Mouse (Mus musculus) midbrain, postnatal 0 days (tissue): ENCODE measurements at regions not wholly inside any gene's neighbourhood (a gene's known extent, or its start where the extent isn't known, plus 50 kb on each side); places are given as distances from the start of the nearest gene placed in this dataset.

Experiments used
- ATAC-seq: fragments of 200-750 bp; cut with Nextera tagmentation; 2 replicates; pipeline ENCODE4 v1.8.0; 2017; ENCODE audit warnings: moderate number of reproducible peaks, mild to moderate bottlenecking, moderate TSS enrichment, moderate library complexity; ENCODE audit not compliant: low FRiP score
- DNase-seq: peaks from one replicate; pipeline ENCODE4 v3.0.0-alpha.2; 2015; ENCODE audit warnings: low spot score
- H3K27ac ChIP-seq: fragments of 300-500 bp; sonication (generic); 2 replicates; pipeline ENCODE4 v1.5.1; 2014; ENCODE audit warnings: low read depth, mild to moderate bottlenecking, low read length, mixed read lengths
- H3K27me3 ChIP-seq: fragments of 300-500 bp; sonication (generic); 2 replicates; pipeline ENCODE4 v1.6.1; 2014; ENCODE audit warnings: low read length, control low read depth, mixed read lengths; ENCODE audit not compliant: insufficient read depth
- H3K36me3 ChIP-seq: fragments of 300-500 bp; sonication (generic); 2 replicates; pipeline ENCODE4 v1.6.1; 2014; ENCODE audit warnings: low read length, control low read depth, mixed read lengths; ENCODE audit not compliant: insufficient read depth
- H3K4me1 ChIP-seq: fragments of 300-500 bp; sonication (generic); 2 replicates; pipeline ENCODE4 v1.6.1; 2014; ENCODE audit warnings: mild to moderate bottlenecking, control low read depth, antibody characterized with exemption, low read length, mixed read lengths; ENCODE audit not compliant: insufficient read depth
- H3K4me2 ChIP-seq: fragments of 300-500 bp; sonication (generic); 2 replicates; pipeline ENCODE4 v1.6.1; 2014; ENCODE audit warnings: low read depth, mild to moderate bottlenecking, low read length, mixed read lengths; ENCODE audit not compliant: poor library complexity, severe bottlenecking
- H3K4me3 ChIP-seq: fragments of 300-500 bp; sonication (generic); 2 replicates; pipeline ENCODE4 v1.5.1; 2014; ENCODE audit warnings: low read depth, mild to moderate bottlenecking, low read length, moderate library complexity
- H3K9ac ChIP-seq: fragments of 300-500 bp; sonication (generic); replicated peaks from 2 replicates; pipeline ENCODE4 v1.6.1; 2014; ENCODE audit warnings: mild to moderate bottlenecking, low read length, moderate library complexity, mixed read lengths; ENCODE audit not compliant: poor library complexity, severe bottlenecking
- H3K9me3 ChIP-seq: fragments of 300-500 bp; sonication (generic); 2 replicates; pipeline ENCODE4 v1.6.1; 2016; ENCODE audit warnings: low read length, control low read depth
- CTCF ChIP-seq: IDR thresholded peaks from 2 replicates; pipeline ENCODE4 v1.5.1; 2016; ENCODE audit warnings: antibody characterized with exemption, mild to moderate bottlenecking
- WGBS: fragments of 180-500 bp; shearing (Covaris S2); extraction: QIAGEN DNeasy Blood & Tissue Kit; methylation state at CpG from one replicate; pipeline ENCODE4 v1.1.7; 2014; 5-methylcytosine and 5-hydroxymethylcytosine counted together

GRCm38 (mm10) chr13:46088237-46088636 is 123.4 kb upstream of the Atxn1 start:
- 82% methylated on average over 3 of the region's 3 CpGs for WGBS
- peak; percentile 41 for TF ChIP-seq CTCF
- no peak overlapping the region for H3K4me3 ChIP-seq
- ATAC-seq (no peak), DNase-seq (no peak)
- no peaks in the 10 kb centered on the region for H3K27me3 ChIP-seq
- no peak overlapping the region for H3K9ac ChIP-seq
- H3K9me3 ChIP-seq = no peaks in the 10 kb centered on the region
- no peaks in the 10 kb centered on the region for H3K36me3 ChIP-seq
- no peak overlapping the region for H3K27ac ChIP-seq
- H3K4me2 ChIP-seq = no peak overlapping the region
- no peaks in the 10 kb centered on the region for H3K4me1 ChIP-seq

- no peaks in the 10 kb centered on the region for H3K27me3 ChIP-seq
- H3K4me2 ChIP-seq = no peak overlapping the region
- H3K4me1 ChIP-seq = no peaks in the 10 kb centered on the region
- no peak for DNase-seq
- no peaks in the 10 kb centered on the region for H3K36me3 ChIP-seq
- WGBS = 78% methylated on average over 4 of the region's 4 CpGs
- no peak overlapping the region for H3K27ac ChIP-seq
- no peak for TF ChIP-seq CTCF
- ATAC-seq = no peak
- H3K9ac ChIP-seq = no peak overlapping the region
- H3K9me3 ChIP-seq = no peaks in the 10 kb centered on the region
- no peak overlapping the region for H3K4me3 ChIP-seq
Observed at GRCm38 (mm10) chr13:46087663-46088062, 122.9 kb upstream of the Atxn1 start.

GRCm38 (mm10) chr13:46076879-46077278 is 112.1 kb upstream of the Atxn1 start:
- no peak overlapping the region for H3K27ac ChIP-seq
- no peak overlapping the region for H3K4me3 ChIP-seq
- ATAC-seq (no peak), DNase-seq (no peak)
- no peaks in the 10 kb centered on the region for H3K36me3 ChIP-seq
- no peaks in the 10 kb centered on the region for H3K27me3 ChIP-seq
- H3K9me3 ChIP-seq = no peaks in the 10 kb centered on the region
- no peaks in the 10 kb centered on the region for H3K4me1 ChIP-seq
- no peak overlapping the region for H3K4me2 ChIP-seq
- WGBS = 67% methylated on average over 6 of the region's 6 CpGs
- no peak overlapping the region for H3K9ac ChIP-seq
- TF ChIP-seq CTCF = peak; percentile 62

GRCm38 (mm10) chr13:46071670-46072069 is 106.9 kb upstream of the Atxn1 start:
- no peaks in the 10 kb centered on the region for H3K27me3 ChIP-seq
- no peak overlapping the region for H3K9ac ChIP-seq
- DNase-seq (no peak), ATAC-seq (no peak)
- H3K4me2 ChIP-seq = no peak overlapping the region
- no peak for TF ChIP-seq CTCF
- 87% methylated on average over 4 of the region's 4 CpGs for WGBS
- H3K36me3 ChIP-seq = no peaks in the 10 kb centered on the region
- H3K27ac ChIP-seq = no peak overlapping the region
- H3K9me3 ChIP-seq = no peaks in the 10 kb centered on the region
- no peaks in the 10 kb centered on the region for H3K4me1 ChIP-seq
- H3K4me3 ChIP-seq = no peak overlapping the region

GRCm38 (mm10) chr13:46069571-46069970 is 104.8 kb upstream of the Atxn1 start:
- ATAC-seq = no peak
- no peaks in the 10 kb centered on the region for H3K4me1 ChIP-seq
- no peak for DNase-seq
- H3K4me2 ChIP-seq = no peak overlapping the region
- 72% methylated on average over 3 of the region's 3 CpGs for WGBS
- H3K36me3 ChIP-seq = no peaks in the 10 kb centered on the region
- TF ChIP-seq CTCF = no peak
- no peak overlapping the region for H3K4me3 ChIP-seq
- no peaks in the 10 kb centered on the region for H3K9me3 ChIP-seq
- H3K27me3 ChIP-seq = no peaks in the 10 kb centered on the region
- H3K9ac ChIP-seq = no peak overlapping the region
- no peak overlapping the region for H3K27ac ChIP-seq

- no peak for TF ChIP-seq CTCF
- no peaks in the 10 kb centered on the region for H3K4me1 ChIP-seq
- H3K9me3 ChIP-seq = no peaks in the 10 kb centered on the region
- WGBS = 95% methylated on average over 7 of the region's 7 CpGs
- no peaks in the 10 kb centered on the region for H3K36me3 ChIP-seq
- H3K4me3 ChIP-seq = no peak overlapping the region
- H3K27ac ChIP-seq = no peak overlapping the region
- DNase-seq (no peak), ATAC-seq (no peak)
- H3K9ac ChIP-seq = no peak overlapping the region
- no peaks in the 10 kb centered on the region for H3K27me3 ChIP-seq
- no peak overlapping the region for H3K4me2 ChIP-seq
Observed at GRCm38 (mm10) chr13:46062758-46063157, 98.0 kb upstream of the Atxn1 start.

GRCm38 (mm10) chr13:46059870-46060269 is 95.1 kb upstream of the Atxn1 start:
- Histone ChIP-seq H3K4me3 (no peak overlapping the region), H3K36me3 (no peaks in the 10 kb centered on the region), H3K9ac (no peak overlapping the region), H3K27ac (no peak overlapping the region), H3K27me3 (no peaks in the 10 kb centered on the region), H3K4me2 (no peak overlapping the region), H3K9me3 (no peaks in the 10 kb centered on the region), H3K4me1 (no peaks in the 10 kb centered on the region)
- ATAC-seq (no peak), DNase-seq (no peak)
- WGBS = 84% methylated on average over 14 of the region's 14 CpGs
- no peak for TF ChIP-seq CTCF
